Mouse (Mus musculus): ENCODE results near the gene Mrpl44. TPM values are rescaled to one million over a fixed set of nuclear protein-coding genes. Genes with fewer than 3 reads are reported as not detected.

Mrpl44 gene
- total and polyA plus RNA-seq, 2 experiments from 2014 or later: 49.6 to 57.2 TPM

DNA sequence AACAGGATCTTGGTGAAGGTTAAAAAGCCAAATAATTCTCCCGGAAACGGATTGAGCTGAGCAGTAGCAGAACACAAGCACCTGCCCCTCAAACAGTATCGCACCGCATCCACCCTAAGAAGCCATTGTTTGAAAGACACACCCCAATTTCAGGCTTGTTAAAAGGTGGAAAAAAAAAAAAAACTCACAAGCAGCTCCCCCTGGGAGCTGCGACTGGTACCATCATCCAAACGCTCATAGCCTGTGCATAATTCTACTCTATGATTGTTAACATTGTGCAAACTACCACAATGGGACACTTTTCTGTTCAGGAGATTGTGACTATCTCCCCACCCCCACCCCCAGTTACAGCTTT lies 13.9 kb upstream of the Mrpl44 start:
- Histone ChIP-seq H3K4me2 (ENCODE audit: low read depth, low read length) (peak overlapping the region; percentile 82), H3K9me3 (replicated peaks; ENCODE audit: control insufficient read depth, low read length) (no peaks in the 10 kb centered on the region), H3K4me1 (ENCODE audit: control insufficient read depth, insufficient read depth) (peaks cover 25% of the 10 kb centered on the region; the same call in 1 of the 2 replicates), H3K9ac (replicated peaks; ENCODE audit: low read depth, low read length) (peak overlapping the region; percentile 84; the same call in 1 of the 2 replicates), H3K4me3 (ENCODE audit: low read depth, low read length) (peak overlapping the region; percentile 90), H3K27me3 (ENCODE audit: control insufficient read depth, insufficient read depth, low read length) (no peaks in the 10 kb centered on the region), H3K27ac (ENCODE audit: low read depth) (no peak overlapping the region), H3K36me3 (replicated peaks; ENCODE audit: control insufficient read depth, insufficient read depth, low read length) (no peaks in the 10 kb centered on the region)
- ATAC-seq (ENCODE audit: insufficient read depth, low read depth) (no peak), DNase-seq (ENCODE audit: low spot score) (no peak)
- no peak for TF ChIP-seq EP300 (IDR thresholded peaks at IDR 0.05; ENCODE audit: low read depth)
- no peak for TF ChIP-seq CTCF (IDR thresholded peaks at IDR 0.05; ENCODE audit: low read depth)
- 2% methylated on average over 6 of the region's 6 CpGs for WGBS

DNA sequence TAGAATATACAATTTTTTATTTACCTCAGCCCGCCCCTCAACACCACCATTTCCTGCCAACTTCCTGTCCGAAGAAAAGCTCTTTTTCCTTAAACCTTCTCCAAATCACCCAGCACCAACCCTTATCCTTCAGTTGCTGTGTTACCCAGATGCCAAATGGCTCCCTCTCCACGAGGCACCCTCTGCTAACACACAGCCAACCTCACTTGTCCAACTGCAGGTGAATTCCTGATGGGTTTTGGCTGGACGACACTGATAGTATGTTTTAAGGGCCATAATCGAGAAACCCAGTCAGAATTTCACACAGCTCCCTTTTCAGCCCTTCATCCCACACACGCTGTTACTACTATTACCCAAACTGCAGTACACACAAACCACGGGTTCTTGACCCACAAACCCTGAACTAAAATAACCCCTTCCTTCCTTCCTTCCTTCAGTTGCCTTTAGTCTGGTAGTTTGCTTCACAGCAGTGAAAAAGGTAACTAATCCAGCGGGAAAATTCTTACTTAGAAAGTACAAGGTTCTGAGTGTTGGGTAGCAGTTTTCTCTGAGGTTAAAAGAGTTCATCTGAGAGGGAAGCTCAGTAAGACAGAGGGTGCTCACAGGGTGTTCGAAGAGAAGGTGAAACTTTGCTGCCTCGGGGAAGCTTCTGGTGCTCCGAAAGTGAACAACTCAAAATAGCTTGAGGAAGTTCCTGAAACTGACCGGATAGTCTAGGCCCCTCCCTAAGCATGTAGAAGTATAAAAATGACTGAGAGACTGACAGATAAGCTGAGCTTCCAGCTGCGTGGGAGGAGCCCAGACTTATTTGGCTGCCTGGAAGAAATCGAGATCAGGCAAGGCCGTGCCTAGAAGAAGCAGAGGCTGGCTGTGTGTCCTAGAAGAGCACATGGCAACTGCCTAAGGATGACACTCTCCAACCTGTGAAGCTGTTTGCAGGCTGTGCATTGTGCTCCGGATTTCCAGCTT lies 13.3 kb upstream of the Mrpl44 start:
- TF ChIP-seq CTCF (IDR thresholded peaks at IDR 0.05; ENCODE audit: low read depth): no peak
- no peak for TF ChIP-seq EP300 (IDR thresholded peaks at IDR 0.05; ENCODE audit: low read depth)
- H3K4me3 ChIP-seq (ENCODE audit: low read depth, low read length): peak overlapping the region; percentile 90
- H3K9ac ChIP-seq (replicated peaks; ENCODE audit: low read depth, low read length): no peak overlapping the region
- H3K4me1 ChIP-seq (ENCODE audit: control insufficient read depth, insufficient read depth): 0 out of 2 replicates have a peak, but pooled peaks cover 22% of the 10 kb centered on the region
- H3K9me3 ChIP-seq (replicated peaks; ENCODE audit: control insufficient read depth, low read length): no peaks in the 10 kb centered on the region
- WGBS: 38% methylated on average over 16 of the region's 16 CpGs
- no peaks in the 10 kb centered on the region for H3K36me3 ChIP-seq (replicated peaks; ENCODE audit: control insufficient read depth, insufficient read depth, low read length)
- no peak for ATAC-seq (ENCODE audit: insufficient read depth, low read depth)
- no peak for DNase-seq (ENCODE audit: low spot score)
- peak overlapping the region; percentile 82 for H3K4me2 ChIP-seq (ENCODE audit: low read depth, low read length)
- H3K27ac ChIP-seq (ENCODE audit: low read depth): no peak overlapping the region
- H3K27me3 ChIP-seq (ENCODE audit: control insufficient read depth, insufficient read depth, low read length): no peaks in the 10 kb centered on the region

DNA sequence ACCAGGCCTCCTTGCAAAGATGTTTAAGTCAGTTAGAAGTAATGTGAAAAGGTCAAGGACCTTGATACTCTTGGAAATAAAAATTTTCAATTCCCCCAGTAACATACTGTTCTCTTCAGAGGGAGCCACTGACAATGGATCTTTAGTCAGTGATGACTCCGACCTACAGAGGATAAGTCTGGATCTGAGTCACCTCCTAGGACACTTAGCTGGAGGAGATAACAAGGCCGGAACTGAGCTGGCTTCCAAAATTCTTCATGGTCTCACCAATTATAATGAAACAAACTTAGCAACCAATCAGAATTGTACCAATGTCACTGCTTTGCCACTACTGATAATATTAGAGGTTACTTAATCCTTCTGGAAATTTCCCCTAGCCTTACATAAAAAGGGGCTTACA lies 11.8 kb upstream of the Mrpl44 start:
- Histone ChIP-seq H3K4me1 (ENCODE audit: control insufficient read depth, insufficient read depth) (0 out of 2 replicates have a peak, but pooled peaks cover 16% of the 10 kb centered on the region), H3K27me3 (ENCODE audit: control insufficient read depth, insufficient read depth, low read length) (no peaks in the 10 kb centered on the region), H3K36me3 (replicated peaks; ENCODE audit: control insufficient read depth, insufficient read depth, low read length) (no peaks in the 10 kb centered on the region), H3K27ac (ENCODE audit: low read depth) (no peak overlapping the region), H3K9me3 (replicated peaks; ENCODE audit: control insufficient read depth, low read length) (no peaks in the 10 kb centered on the region), H3K9ac (replicated peaks; ENCODE audit: low read depth, low read length) (no peak overlapping the region), H3K4me3 (ENCODE audit: low read depth, low read length) (no peak overlapping the region), H3K4me2 (ENCODE audit: low read depth, low read length) (no peak overlapping the region)
- WGBS: 40% methylated on average over 2 of the region's 2 CpGs
- no peak for TF ChIP-seq EP300 (IDR thresholded peaks at IDR 0.05; ENCODE audit: low read depth)
- no peak for TF ChIP-seq CTCF (IDR thresholded peaks at IDR 0.05; ENCODE audit: low read depth)
- no peak for DNase-seq (ENCODE audit: low spot score)
- ATAC-seq (ENCODE audit: insufficient read depth, low read depth): no peak

DNA sequence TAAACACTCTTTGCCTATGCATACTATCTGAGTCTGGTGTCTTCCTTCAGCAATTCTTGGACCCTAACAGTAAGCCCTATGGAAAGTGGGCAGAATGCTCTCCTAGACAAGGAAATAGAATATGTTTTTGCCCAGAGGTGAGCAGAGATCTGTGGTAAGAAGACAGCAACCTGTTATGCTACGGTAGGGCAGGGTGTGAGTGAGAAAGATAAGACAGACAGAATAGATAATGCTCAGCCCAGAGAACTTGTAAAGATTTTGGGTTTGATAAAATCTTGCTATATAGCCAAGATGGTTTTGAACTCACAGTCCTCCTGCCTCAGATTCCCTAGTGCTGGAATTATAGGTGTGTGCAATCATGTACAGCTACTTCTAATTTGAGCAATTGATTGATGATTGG lies 11.3 kb upstream of the Mrpl44 start:
- DNase-seq (ENCODE audit: low spot score): no peak
- no peak for TF ChIP-seq EP300 (IDR thresholded peaks at IDR 0.05; ENCODE audit: low read depth)
- no peak for TF ChIP-seq CTCF (IDR thresholded peaks at IDR 0.05; ENCODE audit: low read depth)
- Histone ChIP-seq H3K4me1 (ENCODE audit: control insufficient read depth, insufficient read depth) (0 out of 2 replicates have a peak, but pooled peaks cover 13% of the 10 kb centered on the region), H3K9ac (replicated peaks; ENCODE audit: low read depth, low read length) (no peak overlapping the region), H3K27me3 (ENCODE audit: control insufficient read depth, insufficient read depth, low read length) (no peaks in the 10 kb centered on the region), H3K4me2 (ENCODE audit: low read depth, low read length) (no peak overlapping the region), H3K36me3 (replicated peaks; ENCODE audit: control insufficient read depth, insufficient read depth, low read length) (no peaks in the 10 kb centered on the region), H3K9me3 (replicated peaks; ENCODE audit: control insufficient read depth, low read length) (no peaks in the 10 kb centered on the region), H3K4me3 (ENCODE audit: low read depth, low read length) (no peak overlapping the region), H3K27ac (ENCODE audit: low read depth) (no peak overlapping the region)
- ATAC-seq (ENCODE audit: insufficient read depth, low read depth): no peak
- WGBS: 62% methylated on average over 1 of the region's 1 CpGs

DNA sequence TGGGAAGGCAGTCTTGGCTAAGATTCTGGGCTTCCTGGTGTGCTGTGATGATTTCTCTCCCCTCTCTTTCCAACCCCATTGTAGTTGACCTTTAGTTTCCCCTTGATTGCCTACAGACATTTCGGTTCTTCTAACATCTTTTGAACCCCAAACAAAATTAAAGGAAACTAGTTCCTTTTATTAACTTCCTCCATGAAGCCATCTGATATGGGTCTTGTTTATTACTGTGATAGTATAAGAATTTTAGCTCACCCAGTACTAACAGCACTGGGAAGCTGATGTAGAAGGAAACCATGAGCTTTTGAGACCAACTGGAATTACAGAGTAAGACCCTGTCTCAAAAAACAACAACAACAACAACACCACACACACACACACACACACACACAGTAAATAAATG lies 7.6 kb upstream of the Mrpl44 start:
- H3K4me1 ChIP-seq (ENCODE audit: control insufficient read depth, insufficient read depth): no peaks in the 10 kb centered on the region

More for the DNA sequence above, 7.6 kb upstream of the Mrpl44 start:
- no peak for TF ChIP-seq EP300 (IDR thresholded peaks at IDR 0.05; ENCODE audit: low read depth)
- TF ChIP-seq CTCF (IDR thresholded peaks at IDR 0.05; ENCODE audit: low read depth): no peak
- Histone ChIP-seq H3K27ac (ENCODE audit: low read depth) (no peak overlapping the region), H3K36me3 (replicated peaks; ENCODE audit: control insufficient read depth, insufficient read depth, low read length) (no peaks in the 10 kb centered on the region), H3K4me3 (ENCODE audit: low read depth, low read length) (no peak overlapping the region), H3K9ac (replicated peaks; ENCODE audit: low read depth, low read length) (no peak overlapping the region), H3K9me3 (replicated peaks; ENCODE audit: control insufficient read depth, low read length) (no peaks in the 10 kb centered on the region), H3K27me3 (ENCODE audit: control insufficient read depth, insufficient read depth, low read length) (no peaks in the 10 kb centered on the region), H3K4me2 (ENCODE audit: low read depth, low read length) (no peak overlapping the region)
- WGBS: 35% methylated on average over 1 of the region's 1 CpGs
- no peak for ATAC-seq (ENCODE audit: insufficient read depth, low read depth)
- DNase-seq (ENCODE audit: low spot score): no peak
